Mouse (Mus musculus) monocyte, adult 5-6 weeks (primary cell): ENCODE results near the gene Syt14. TPM values are rescaled to one million over a fixed set of nuclear protein-coding genes. Genes with fewer than 3 reads are reported as not detected.

Experiments
- ATAC-seq: fragments of 153-309, 156-312 bp; replicated peaks from 2 replicates; pipeline ENCODE4 v1.8.0; 2017; ENCODE audit warnings: mild to moderate bottlenecking; ENCODE audit not compliant: low TSS enrichment, insufficient number of reproducible peaks, severe bottlenecking, poor library complexity, low FRiP score
- total RNA-seq: library from RNA; stranded (forward); fragments of 200-1000, 200-491, 200-594 nt; gene quantifications from 3 replicates; pipeline ENCODE4 v1.2.3, GENCODE M21; 2017

The Syt14 gene
- total RNA-seq, 1 experiment from 2014 or later: not detected

DNA sequence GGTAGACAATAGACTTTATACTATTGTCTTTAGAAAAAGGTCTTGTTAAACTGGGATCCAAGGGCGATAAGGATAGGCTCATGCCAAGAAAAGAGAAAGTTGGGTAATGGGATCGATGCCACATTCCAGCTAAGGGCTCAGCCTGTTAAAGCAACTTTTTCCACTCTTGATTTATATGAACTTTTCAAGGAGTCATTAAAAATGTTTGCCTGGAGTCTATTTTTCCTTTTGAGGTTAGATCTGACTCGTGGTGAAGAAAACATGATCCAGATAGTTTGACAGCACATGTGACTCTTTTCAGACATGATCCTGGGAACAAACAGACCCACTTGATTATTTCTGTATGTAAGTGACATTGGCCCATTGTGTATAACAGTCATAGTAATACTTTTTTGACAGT, 144.9 kb downstream of the Syt14 start:
- ATAC-seq: no peak

DNA sequence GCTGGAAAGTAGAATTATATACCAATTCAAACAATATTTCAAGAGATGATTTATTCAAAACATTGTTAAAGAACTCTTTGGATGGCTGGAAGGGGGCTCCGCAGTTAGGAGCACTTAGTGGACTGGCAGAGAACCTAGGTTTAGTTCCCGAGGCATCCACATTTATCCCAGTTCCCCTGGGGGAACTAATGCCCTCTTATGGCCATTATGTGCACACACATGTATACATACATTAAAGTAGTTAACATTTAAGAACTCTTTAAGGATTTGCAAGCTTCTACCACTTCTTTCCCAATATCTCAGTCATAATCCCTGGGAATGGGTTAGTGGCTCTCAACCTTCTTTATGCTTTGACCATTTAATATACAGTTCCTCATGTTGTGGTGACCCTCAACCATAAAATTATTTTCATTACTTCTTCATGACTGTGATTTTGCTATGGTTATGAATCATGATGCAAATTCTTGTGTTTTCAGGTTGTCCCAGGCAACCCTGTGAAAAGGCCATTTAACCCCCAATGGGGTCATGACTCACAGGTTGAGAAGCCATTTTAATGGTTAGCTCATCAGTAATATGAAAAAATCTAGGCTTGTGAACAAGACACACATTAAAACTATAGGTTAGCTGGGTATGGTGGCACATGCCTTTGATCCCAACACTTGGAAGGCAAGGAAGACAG, 152.8 kb downstream of the Syt14 start:
- no peak for ATAC-seq

DNA sequence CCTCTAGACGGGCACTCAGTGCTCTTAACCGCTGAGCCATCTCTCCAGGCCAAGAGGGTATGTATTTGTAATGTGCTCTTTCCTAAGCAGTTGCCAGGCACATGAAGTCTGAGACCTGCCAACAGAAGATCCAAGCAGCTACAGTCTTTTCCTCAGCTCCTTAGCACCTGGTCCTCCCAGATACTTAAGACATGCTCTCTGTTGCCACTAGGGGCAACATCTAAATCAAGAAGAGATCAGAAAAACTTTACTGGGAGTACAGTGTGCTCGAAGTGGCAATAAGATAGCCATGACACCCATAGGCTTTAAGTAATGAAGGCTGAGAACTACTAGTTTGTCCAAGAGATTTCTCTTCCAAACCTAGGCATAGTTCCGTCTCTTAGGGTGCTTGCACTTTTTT, 155.4 kb downstream of the Syt14 start:
- no peak for ATAC-seq

DNA sequence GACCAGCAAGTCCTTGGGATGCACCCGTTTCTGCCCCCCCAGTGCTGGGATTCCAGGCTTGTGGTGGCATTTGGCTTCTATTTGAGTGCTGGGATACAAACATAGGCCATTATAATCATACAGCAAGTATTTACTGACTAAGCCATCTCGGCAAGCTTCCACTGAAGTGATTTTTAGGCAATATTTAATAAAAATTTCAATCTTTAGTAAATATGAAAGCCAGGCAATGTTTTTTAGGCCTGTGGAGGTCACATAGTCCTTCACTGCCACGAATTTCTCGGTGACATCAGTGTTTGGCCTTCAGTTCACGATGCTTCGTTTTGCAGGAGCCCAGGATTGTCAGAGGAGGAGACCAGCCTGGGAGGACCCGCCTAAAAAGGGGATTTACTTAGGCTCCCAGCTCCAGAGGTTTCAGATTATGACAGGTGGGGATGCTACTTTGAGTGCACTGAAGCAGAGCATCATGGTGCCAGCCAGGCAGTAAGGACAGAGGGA, 156.4 kb downstream of the Syt14 start:
- no peak for ATAC-seq

DNA sequence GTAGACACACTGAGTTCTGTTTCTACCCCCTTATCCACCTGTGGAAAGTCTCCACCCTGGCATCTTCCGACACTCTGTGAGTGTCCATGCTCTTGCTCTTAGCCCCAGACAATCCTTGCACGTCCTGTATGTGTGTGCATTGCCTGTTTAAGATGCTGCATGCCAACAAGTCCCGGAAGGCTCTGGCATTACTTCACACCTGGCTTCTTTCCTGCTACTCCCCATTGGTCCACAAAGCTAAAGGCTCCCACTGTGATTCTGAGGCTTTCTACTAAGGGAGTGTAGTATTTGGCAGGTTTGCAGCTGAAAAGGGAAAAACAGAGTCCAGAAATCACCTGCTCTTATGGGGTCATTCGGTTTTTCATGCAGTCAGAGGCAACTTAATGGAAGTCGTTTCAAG, 162.7 kb downstream of the Syt14 start:
- no peak for ATAC-seq

DNA sequence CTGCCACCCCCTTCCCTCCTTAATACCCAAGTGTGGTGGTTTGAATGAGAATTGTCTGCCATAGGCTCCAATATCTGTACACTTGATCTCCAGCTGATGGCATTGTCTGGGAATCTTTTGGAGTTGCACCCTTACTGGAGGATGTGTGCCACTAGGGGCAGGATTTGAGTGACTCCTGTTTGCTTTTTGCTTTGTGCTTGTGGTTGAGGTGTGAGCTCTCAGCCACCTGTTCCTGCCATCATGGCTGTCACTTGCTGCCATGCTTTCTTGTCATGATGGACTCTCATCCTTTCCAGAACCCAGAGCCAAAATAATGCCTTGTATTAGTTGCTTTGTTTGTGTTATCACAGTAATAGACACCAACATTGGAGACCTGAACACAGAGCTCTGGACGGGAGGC, 165.8 kb downstream of the Syt14 start:
- no peak for ATAC-seq

DNA sequence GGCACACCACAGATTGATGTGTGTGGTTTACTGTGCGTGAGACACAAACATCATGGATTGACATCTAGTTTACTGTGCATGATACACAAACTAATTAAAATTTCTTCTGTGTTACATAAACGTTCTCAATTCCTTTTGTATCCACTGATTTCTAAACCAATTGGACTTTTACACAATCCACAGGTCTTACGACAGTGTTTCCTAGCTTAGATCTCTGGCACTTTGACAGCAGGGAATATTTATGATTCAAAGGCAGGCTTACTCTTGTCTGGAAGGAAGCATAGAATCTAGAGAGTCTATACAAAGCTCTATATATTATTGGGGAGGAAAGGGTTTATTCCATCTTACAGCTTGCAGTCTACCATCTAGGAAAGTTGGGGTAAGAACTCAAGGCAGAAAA, 171.1 kb downstream of the Syt14 start:
- no peak for ATAC-seq

DNA sequence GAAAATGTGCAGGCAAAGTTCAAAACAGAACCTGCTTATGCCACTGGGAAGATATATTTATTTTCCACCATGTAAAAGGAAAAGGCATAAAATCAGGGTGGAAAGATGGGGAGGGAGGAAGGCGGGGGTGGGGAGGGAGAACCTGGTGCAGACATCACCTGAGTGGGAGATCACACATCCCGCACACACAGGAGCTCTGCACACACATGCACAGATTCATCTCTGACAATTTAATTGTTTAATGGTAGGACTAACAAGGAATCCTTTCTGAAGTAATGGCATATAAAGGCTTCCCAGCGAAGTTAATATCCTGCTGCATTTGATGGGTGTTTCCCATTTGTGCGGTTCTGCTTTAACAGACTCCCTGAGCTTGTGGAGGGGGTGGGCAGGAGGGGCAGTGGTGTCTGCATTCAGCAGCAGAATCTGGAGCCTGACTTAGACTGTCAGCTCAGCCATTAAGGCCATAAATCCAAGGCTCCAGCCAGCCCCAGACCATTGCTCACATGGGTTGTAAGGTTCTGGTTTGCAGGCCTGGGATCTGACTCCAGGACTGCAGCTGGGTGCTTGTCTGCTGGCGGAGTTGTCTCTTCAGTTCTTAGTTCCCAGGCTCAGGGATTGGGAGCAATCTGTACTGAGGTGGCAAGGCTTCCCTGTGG, 174.1 kb downstream of the Syt14 start:
- no peak for ATAC-seq

DNA sequence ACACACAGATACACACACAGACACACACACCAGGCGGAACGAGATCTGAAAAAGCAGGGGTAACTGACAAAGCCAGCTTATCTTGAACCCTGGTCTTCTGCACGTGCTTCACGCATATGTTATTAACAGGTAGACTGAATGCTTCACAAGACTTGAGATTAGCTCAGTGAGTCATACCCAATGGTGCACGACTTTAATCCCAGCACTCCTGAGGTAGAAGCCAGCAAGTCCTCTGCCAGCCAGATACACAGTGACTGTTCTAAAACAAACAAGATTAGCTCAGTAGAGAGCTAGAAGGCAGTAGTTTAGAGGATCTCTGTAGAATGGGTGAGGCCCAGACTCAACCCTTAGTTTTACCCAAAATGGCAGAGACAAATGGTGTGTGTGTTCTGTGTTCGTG, 175.3 kb downstream of the Syt14 start:
- ATAC-seq: no peak

DNA sequence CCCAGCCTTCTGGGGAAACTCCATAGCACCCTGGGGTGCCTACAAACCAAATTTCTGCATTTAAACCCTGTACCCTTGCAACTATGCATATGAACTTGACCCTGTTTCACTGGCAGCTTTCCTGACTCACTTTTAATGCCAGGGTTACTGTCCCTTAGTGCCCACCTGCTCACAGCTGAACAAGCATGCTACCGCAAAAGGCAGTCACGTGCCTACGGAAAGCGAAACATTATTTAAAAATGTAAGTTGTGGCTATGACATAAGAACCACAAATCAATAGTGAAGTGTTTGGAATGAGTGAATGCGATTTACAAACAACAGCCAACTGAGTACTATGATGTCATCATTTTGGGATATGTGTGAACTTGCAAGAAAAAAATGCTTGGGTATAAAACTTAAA, 178.0 kb downstream of the Syt14 start:
- no peak for ATAC-seq

DNA sequence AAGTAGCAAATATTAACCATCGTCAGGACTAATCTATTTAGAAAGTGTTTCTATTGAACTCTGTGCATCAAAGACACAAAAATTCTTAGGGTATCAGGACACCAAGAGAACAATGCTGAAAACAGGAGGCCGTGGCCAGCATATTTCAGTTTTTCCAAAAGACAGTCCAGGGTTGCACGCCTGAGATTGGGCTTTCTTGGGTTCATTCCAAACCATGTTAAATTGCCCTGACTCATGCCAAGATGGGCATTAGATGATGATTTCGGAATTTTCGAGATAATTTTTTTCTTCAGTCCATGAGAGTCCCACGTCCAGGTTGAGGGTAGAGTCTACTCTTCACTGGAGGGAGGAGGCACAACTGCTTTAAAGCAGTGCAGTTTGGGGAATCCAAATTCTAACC, 178.6 kb downstream of the Syt14 start:
- no peak for ATAC-seq

DNA sequence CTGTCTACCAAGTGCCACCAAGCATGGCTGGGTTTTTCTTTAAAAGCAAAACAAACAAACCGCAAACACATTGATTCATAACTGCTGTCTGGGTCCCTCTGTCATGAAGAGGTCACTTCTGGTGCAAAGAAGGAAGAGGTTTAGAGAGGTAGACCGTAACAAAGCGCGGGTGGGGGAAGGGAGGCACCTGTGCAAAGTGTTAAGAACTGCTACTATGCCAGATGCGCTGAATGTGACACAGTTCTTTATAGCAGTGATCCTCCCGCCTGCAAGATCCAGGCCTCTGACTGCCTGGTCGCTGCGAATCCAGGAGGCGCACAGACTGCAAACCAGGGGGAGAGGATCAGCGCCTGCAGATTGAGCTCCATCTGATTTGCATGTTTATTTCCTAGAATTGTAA, 179.2 kb downstream of the Syt14 start:
- no peak for ATAC-seq

DNA sequence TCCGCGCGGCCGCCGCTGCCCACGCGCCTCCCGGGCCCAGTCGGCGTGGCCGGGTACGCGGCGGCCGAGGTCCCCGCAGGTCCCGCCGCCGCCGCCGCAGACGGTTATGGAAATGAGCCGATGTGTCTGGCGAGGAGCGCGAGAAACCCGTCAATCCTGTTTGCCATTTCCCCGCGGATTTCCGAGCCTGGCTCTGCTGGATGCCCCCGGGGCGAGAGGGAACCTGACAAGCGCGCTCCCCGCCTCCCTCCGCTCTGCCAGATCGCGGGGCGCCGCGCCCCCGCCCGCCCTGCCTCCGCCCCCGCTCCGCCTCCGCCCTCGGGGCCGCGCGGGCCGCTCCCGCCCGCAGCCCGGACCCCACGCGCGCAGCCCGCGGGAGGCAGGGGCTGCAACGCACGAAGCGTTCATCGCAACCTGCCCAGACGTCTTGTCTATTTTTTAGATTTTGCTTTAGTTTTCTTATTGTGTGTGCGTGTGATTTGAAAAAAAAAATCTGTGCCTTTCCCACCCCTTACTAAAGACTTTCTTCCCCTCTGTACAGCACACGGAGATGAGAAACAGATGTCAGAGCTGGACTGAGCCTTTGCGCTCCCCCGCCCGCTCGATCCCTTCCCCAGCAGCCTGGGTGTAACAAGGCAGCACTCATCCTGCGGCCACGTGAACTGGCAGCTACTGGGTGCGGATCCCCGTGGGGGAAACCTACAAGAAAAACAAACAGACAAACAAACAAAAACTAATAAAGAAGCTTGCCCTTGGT, 179.9 kb downstream of the Syt14 start, which contains the start of gene Sertad4:
TSS of gene Sertad4 (minus strand) at position 283 of the 757 bp plus-strand sequence.
- ATAC-seq: no peak

DNA sequence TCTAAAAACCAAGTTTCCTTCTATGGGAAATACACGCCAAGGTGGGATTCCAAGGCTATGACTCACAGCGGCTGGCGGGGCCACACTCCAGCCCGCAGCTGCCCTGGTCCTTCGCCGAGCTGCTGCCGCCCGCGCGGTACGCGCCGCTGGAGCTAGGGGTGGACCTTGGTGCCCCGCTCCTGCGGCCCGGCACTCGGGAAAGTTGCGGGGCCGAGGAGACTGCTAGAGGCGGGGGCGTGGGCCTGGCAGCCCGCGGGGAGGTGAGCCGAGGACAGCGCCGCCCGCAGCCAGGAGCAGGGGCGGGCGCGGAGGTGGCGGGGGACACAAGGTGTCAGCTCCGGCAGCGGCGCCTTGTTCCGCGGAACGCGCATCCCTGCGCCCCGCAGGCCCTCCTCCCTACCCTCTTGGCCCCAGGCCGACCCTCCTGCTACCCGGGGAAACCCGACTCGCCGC, 180.7 kb downstream of the Syt14 start:
- no peak for ATAC-seq

DNA sequence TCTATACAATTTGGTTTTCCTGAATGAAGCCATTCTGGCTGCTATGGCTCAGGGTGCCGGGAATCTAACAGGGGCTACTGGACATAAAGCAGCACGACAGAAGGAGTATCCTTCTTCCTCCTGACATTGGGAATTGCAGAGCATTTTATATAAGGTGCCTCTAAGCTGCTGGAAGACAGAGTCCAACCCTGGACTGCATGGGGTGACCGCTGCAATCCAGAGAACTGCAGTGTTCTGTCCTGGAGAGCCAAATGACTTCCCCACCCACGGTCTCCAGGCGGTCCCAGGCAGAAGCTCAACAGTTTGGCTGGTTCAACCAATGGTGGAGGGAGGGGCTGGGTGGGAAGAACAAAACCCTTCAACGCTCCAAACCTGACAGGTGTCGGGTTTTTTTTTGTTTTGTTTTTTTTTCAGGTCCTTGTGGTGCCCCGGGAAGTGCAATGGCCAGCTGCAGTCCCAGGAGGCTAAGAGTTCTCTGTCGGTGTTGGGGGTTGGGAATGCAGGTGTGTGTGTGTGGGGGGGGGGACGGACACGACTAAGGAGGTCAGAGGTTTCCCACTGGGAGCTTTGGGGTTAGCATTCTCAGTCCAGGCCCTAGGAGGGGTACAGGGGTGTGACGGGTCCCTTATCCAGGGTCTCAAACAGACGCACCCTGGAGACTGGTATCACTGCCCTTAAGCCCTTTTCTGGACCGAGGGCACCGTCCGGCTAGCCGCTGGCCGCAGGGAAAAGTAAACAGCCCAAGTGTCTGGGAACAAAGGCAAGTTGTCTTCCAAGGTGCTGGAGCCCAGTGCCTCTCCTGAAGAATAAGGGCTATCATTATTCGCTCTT, 181.4 kb downstream of the Syt14 start:
- no peak for ATAC-seq

DNA sequence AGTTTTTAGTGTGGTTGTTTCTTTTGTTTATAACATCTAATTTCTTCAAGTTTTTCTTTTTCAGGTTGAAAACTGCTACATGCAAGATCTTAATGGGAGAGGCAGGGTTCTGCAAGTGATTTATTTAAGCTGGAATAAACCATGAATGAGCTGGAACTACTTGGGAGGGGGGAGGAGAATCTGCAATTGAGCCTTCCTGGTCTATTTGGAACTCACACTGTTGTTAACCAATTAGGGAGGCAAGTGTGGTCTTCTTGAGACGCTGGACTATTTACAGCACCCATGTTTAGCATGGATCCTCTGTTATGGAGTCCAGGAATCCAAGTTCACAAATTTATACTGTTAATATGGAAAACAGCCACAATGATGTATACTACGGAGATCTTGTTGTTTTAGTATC, 182.1 kb downstream of the Syt14 start:
- no peak for ATAC-seq

DNA sequence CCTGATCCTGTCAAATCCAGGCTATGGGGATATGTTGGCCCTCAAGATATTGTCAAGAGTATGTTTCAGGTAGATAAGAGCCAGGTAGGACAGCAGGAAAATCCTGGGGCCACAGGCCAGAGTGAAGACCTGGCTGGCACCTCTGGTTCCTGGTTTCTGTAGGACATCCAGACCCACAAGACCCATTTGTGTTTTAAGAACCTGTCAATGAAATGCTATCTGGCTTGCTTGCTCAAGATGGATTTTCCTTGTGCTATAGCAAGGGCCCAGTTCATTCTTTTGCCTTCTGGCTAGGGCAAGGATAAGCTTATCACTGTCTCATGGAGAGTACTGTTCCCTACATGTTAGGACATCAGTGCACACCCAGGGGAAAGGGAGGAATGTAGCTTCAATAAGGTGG, 183.5 kb downstream of the Syt14 start:
- no peak for ATAC-seq

DNA sequence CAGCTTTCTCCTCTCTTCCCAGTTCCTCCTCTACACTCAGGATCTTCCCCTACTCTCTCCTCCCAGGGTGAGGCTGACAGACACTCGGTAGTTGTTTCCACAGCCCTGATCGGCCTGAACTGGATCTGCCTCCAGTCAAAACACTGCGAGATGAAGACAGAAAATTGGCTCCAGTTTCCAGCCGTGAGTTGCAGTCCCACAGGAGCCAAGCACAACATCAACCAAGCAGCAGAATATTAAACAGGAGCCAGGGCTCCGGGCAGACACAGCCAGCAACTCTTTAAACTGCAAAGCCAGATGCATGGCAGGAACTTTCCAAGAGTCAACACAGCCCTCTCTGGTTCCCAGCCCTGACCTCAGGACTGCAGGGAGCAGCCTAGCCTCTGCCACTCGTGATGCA, 183.9 kb downstream of the Syt14 start:
- no peak for ATAC-seq

DNA sequence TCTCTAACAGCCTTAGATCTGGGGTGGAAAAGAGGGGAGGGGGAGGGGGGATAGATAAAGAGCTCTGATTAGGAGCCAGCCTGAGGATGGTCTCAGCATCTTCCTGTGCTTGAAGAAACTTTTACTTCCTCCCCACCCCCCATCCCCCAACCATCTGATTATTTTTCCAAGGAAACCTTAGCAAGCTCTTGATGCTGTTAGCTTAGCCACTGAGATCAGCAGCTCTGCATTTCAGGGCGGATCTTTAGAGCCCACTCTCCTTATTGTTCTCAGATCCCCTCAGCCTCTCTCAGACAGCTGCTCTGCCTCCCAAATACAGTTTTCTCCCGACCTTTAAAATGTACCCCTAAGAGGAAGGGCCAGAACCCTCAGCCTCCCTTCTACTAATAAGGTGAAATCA, 184.4 kb downstream of the Syt14 start:
- ATAC-seq: no peak
